Mouse (Mus musculus): ENCODE measurements around the gene Gpr88. TPM values are rescaled to one million over a fixed set of nuclear protein-coding genes. Genes with fewer than 3 reads are reported as not detected.

Gpr88 gene
- total RNA-seq, 2 experiments from 2014 or later: 0.07 to 0.18 TPM

GRCm38 (mm10) chr3:116204643-116205042, 48.7 kb downstream of the Gpr88 start:
- ATAC-seq (ENCODE audit: poor library complexity, severe bottlenecking): no peak

GRCm38 (mm10) chr3:116203942-116204341, 49.4 kb downstream of the Gpr88 start:
- no peak for ATAC-seq (ENCODE audit: poor library complexity, severe bottlenecking)

GRCm38 (mm10) chr3:116200060-116200459, 53.2 kb downstream of the Gpr88 start:
- no peak for ATAC-seq (ENCODE audit: poor library complexity, severe bottlenecking)

Other genes starting within 250 kb of the Gpr88 start
- 32.3 and 33.2 TPM in 2 replicates for gene Slc30a7, start 246.1 kb downstream of the Gpr88 start, total RNA-seq (2015)
- gene Slc30a7, start 246.1 kb downstream of the Gpr88 start, total RNA-seq (2017): 65.1 and 66.7 TPM in 2 replicates
- 9.0 and 9.9 TPM in 2 replicates for gene Extl2, start 246.0 kb downstream of the Gpr88 start, total RNA-seq (2015)
- 6.7 and 9.5 TPM in 2 replicates for gene Extl2, start 246.0 kb downstream of the Gpr88 start, total RNA-seq (2017)
- 4.2 and 5.4 TPM in 2 replicates for gene Vcam1, start 123.8 kb downstream of the Gpr88 start, total RNA-seq (2015)
- 3.2 and 4.4 TPM in 2 replicates for gene Vcam1, start 123.8 kb downstream of the Gpr88 start, total RNA-seq (2017)
- gene Cdc14a, start 170.5 kb upstream of the Gpr88 start, total RNA-seq (2015): 21.0 and 22.1 TPM in 2 replicates
- gene Cdc14a, start 170.5 kb upstream of the Gpr88 start, total RNA-seq (2017): 21.7 and 26.2 TPM in 2 replicates

Measured in megakaryocyte, adult 5-6 weeks (primary cell).